Mouse (Mus musculus): ENCODE measurements around the gene Aplp2.

DNA sequence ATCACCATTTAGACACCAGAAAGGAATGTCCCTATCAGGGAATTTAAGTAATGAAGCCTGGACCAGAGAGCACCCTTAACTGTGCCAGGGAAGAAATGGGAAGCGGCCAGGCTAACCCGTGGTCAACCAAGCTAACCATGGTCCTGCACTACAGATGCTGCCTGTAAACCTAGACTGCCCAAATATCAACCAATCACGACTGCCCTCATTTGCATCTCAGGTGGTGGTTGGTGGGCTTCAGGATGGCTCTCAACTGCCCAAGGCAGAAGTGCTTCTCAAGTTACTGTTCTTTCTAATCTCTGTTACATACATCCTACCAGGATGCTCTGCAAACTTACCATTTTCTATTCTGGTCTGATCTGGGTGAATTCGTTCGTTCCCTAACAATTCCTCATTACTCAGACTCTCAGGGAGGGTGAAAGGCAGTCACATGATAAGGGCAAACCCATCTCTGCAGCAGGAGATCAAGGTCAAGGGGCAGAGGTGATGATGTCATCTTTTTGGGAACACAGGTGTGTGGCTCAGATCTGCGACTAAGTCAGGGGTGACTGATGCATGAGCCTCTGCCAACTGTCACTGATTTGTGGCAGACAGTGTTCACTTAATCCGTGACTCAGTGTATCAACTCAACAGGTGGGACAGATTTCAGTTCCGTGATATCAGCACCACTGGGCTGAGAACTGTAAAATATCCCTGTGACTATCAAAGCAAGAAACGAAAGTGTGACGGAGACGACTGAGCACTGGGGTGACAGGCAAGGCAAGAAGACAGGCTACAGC, 92.9 kb downstream of the Aplp2 start:
- TF ChIP-seq CTCF (IDR thresholded peaks at IDR 0.05; ENCODE audit: extremely low read depth, insufficient read length, insufficient replicate concordance, low read depth, low read length) (no peak), POLR2A (IDR thresholded peaks at IDR 0.05; ENCODE audit: low read depth, low read length) (no peak)

Measured in small intestine, adult 2 months (tissue).